Mouse (Mus musculus): ENCODE measurements around the gene Haao. TPM values are rescaled to one million over a fixed set of nuclear protein-coding genes. Genes with fewer than 3 reads are reported as not detected.

Gene Haao
- polyA plus RNA-seq, 1 experiment from 2014 or later = 0.68 TPM

DNA sequence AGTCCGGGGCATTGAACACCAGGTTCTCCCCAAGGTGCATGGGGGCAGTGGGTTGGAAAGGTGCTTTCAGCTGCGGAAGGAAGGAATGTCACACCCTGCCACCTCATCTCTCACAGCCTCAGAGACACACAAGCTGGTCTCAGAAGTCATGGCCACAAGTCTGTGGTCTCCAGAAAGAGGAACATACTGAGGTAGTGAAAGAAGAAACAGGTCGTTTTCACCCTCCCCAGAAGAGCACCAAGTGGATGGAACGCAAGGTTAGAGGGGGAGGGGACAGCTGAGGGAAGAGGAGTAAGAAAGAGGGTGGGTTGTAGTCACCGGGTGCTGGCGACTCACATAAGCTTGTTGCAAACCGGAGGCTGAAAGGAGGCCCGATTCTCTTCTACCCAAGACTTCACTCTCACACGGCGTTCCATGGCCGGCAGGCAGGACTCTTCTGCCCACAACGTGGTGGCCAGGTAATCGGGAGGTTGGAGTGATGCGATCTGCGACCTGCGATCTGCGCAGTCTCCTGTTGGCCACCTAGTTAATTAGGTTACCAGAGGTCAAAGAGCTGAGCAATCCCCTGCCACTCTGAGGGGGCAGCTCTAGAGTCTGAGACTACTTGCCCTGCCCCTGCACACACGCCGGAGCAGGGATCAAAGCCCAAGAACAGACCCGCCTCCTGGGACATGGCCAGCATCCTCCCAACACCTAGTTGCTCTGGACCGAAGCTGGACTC lies 1.3 kb downstream of the Haao start:
- H3K27ac ChIP-seq = no peak overlapping the region
- peaks cover 11% of the 10 kb centered on the region for H3K27me3 ChIP-seq (ENCODE audit: insufficient read depth, poor library complexity, severe bottlenecking)
- no peaks in the 10 kb centered on the region for H3K9me3 ChIP-seq
- peaks cover 20% of the 10 kb centered on the region for H3K4me1 ChIP-seq
- no peaks in the 10 kb centered on the region for H3K36me3 ChIP-seq
- WGBS = 71% methylated on average over 21 of the region's 21 CpGs
- DNase-seq (ENCODE audit: low spot score) = no peak
- H3K4me3 ChIP-seq = no peak overlapping the region

DNA sequence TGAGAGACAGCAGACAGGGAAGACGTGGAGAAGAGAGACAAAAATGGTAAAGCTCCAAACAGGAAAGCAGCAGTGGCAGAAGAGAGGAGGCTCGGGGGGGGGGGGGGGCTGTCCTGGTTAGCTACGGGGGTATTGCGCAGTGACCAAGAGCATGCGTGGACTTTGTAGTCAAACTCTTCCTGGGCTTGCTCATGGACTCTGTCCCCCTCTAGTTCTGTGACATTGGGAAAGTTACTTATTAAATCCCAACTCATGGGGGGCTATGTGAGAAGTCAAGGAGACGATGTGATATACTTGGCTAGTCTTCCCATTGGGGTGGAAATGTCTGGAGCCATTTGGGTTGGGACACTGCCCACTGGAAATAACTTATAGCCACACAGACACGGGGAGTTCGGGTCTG lies 2.2 kb downstream of the Haao start:
- WGBS = 80% methylated on average over 8 of the region's 8 CpGs
- Histone ChIP-seq H3K27ac (no peak overlapping the region), H3K4me3 (no peak overlapping the region), H3K27me3 (ENCODE audit: insufficient read depth, poor library complexity, severe bottlenecking) (peaks cover 11% of the 10 kb centered on the region), H3K4me1 (peaks cover 19% of the 10 kb centered on the region), H3K36me3 (no peaks in the 10 kb centered on the region), H3K9me3 (no peaks in the 10 kb centered on the region)
- DNase-seq (ENCODE audit: low spot score) = no peak

DNA sequence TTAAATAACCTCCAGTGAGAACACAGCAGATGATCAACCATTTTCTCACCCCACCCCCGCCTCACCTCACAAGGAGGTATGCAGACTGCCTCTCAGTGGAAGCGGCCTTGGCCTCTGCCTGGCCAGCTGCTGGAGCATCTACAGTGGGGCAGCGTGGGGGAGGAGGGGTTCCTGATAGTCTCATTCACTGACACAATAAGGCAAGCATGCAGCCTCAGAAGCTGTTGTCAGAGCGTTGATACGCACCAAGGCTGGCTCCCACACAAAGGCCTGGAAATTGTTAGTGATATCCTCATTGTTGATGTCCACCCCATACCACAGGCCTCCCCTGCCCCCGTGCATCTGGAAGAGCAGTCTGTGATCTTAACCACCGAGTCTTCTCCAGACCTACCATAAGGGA lies 4.0 kb downstream of the Haao start:
- Histone ChIP-seq H3K36me3 (no peaks in the 10 kb centered on the region), H3K4me3 (no peak overlapping the region), H3K9me3 (no peaks in the 10 kb centered on the region), H3K27ac (no peak overlapping the region; the same call in 1 of the 2 replicates), H3K4me1 (peaks cover 12% of the 10 kb centered on the region), H3K27me3 (ENCODE audit: insufficient read depth, poor library complexity, severe bottlenecking) (peaks cover 16% of the 10 kb centered on the region)
- 33% methylated on average over 7 of the region's 7 CpGs for WGBS
- DNase-seq (ENCODE audit: low spot score) = peak; percentile 91

DNA sequence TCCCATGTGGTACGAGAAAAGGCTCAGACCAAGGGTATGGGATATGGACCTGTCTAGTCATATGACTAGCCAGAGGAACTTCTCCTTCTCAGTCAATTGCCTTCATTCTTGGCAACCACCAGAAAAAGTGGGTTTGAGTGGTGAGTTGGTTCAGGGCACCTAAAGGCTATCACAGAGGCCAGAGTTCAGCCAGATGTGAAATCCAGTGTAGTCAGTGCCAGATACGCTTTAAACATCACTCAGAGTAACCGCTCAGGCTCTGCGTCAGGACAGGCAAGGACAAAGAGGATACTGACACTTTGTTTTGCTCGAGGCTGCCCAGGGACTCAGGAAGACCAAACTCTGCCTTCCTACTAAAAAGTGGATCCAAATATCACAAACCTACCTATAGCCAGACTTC lies 6.8 kb downstream of the Haao start:
- Histone ChIP-seq H3K36me3 (no peaks in the 10 kb centered on the region), H3K4me3 (no peak overlapping the region), H3K4me1 (peaks cover 12% of the 10 kb centered on the region), H3K9me3 (no peaks in the 10 kb centered on the region), H3K27me3 (ENCODE audit: insufficient read depth, poor library complexity, severe bottlenecking) (peaks cover 20% of the 10 kb centered on the region; the same call in 1 of the 2 replicates), H3K27ac (no peak overlapping the region)
- DNase-seq (ENCODE audit: low spot score) = no peak
- 75% methylated on average over 5 of the region's 5 CpGs for WGBS

DNA sequence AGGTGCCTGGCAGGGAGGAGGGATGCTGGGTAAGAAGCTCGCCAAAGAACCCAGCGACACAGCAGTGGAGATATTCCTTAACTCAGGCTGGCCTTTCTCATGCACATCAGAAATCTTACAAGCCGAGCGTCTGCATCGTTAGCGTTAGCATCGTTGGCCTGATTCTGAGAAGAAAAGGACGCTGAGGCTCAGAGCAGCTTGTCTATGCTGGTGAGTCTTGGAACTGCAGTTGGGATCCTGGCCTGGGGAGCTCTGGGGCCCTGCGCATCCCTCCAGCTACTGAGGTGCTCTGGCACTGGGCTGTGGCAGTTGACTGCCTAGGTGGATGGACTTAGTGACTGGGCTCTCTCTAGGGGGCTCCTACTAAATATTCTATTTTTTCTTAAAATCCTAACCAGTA lies 8.6 kb downstream of the Haao start:
- 70% methylated on average over 9 of the region's 9 CpGs for WGBS
- Histone ChIP-seq H3K4me3 (no peak overlapping the region), H3K36me3 (no peaks in the 10 kb centered on the region), H3K9me3 (no peaks in the 10 kb centered on the region), H3K27me3 (ENCODE audit: insufficient read depth, poor library complexity, severe bottlenecking) (peaks cover 20% of the 10 kb centered on the region; the same call in 1 of the 2 replicates), H3K4me1 (peaks cover 22% of the 10 kb centered on the region), H3K27ac (no peak overlapping the region)
- DNase-seq (ENCODE audit: low spot score) = no peak

DNA sequence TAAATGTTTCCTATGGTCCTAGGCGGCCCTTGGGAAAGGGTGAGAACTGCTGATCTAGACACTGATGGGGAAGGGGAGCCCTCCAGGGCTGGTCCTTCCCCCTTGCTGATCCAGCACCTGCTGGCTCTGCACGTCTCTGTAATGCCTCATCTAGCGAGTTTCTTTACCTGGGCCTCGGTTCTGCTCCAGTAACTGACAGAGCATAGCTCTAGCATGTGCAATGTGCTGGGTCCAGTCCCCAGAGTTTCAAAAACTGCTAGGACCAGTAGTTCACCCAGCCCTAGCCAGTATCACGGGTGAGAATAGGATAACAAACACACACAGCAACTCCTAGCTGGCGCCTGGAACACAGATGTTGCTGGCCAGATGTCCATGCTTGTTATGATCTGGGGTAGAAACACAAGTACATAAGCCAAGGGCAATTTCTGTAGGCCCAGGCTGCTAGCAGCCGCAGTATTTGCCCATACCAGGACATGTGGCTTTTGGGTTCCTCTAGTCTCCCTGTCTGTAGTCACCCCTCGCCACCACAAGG lies 10.0 kb downstream of the Haao start:
- H3K27ac ChIP-seq = no peak overlapping the region
- no peak for DNase-seq (ENCODE audit: low spot score)
- peaks cover 16% of the 10 kb centered on the region; the same call in 1 of the 2 replicates for H3K27me3 ChIP-seq (ENCODE audit: insufficient read depth, poor library complexity, severe bottlenecking)
- no peaks in the 10 kb centered on the region for H3K9me3 ChIP-seq
- H3K4me3 ChIP-seq = no peak overlapping the region
- peaks cover 9% of the 10 kb centered on the region; the same call in 1 of the 2 replicates for H3K4me1 ChIP-seq
- WGBS = 70% methylated on average over 8 of the region's 8 CpGs
- no peaks in the 10 kb centered on the region for H3K36me3 ChIP-seq

DNA sequence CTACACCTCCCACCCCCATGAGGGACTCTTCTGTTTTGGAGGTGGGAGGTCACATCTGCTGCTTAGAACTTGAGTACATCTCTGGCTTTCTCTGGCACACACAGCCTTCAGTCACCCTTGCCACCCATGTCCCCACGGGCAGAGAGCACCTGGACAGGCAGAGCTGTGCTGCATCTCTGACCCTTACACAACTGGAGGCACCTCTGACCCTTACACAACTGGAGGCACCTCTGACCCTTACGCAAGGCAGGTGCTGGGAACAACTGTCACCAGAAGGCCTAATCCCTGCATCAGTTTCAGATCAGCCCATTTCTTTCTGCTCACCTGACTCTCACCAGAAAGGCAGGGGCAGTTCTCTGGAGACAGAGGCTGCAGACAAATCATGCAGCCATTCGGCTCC lies 11.7 kb downstream of the Haao start:
- Histone ChIP-seq H3K4me1 (peaks cover 9% of the 10 kb centered on the region; the same call in 1 of the 2 replicates), H3K9me3 (no peaks in the 10 kb centered on the region), H3K27me3 (ENCODE audit: insufficient read depth, poor library complexity, severe bottlenecking) (peaks cover 16% of the 10 kb centered on the region; the same call in 1 of the 2 replicates), H3K4me3 (no peak overlapping the region), H3K27ac (no peak overlapping the region), H3K36me3 (no peaks in the 10 kb centered on the region)
- WGBS = 78% methylated on average over 3 of the region's 3 CpGs
- DNase-seq (ENCODE audit: low spot score) = no peak

DNA sequence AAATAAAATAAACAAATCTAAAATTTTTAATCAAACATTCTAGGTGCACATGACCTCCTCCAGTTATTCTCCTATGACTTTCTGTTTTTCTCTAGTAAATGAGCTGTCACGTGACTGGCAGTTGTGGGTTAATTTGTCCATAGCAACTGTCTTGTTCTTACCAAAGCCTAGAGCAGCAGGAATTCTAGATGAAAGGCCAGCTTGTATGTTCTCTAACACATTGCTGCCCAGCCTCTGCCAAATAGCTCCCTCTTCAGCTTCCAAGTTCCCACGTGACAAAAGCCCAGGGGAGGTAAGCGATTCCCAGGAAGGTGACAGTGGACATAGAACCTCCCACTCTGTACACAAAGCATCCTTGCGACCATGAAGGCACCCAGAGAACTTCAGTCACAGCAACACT lies 13.6 kb downstream of the Haao start:
- no peak overlapping the region for H3K4me3 ChIP-seq
- H3K27me3 ChIP-seq (ENCODE audit: insufficient read depth, poor library complexity, severe bottlenecking) = peaks cover 15% of the 10 kb centered on the region; the same call in 1 of the 2 replicates
- no peaks in the 10 kb centered on the region for H3K36me3 ChIP-seq
- H3K27ac ChIP-seq = no peak overlapping the region
- no peak for DNase-seq (ENCODE audit: low spot score)
- 53% methylated on average over 4 of the region's 4 CpGs for WGBS
- no peaks in the 10 kb centered on the region for H3K9me3 ChIP-seq
- peaks cover 21% of the 10 kb centered on the region for H3K4me1 ChIP-seq

DNA sequence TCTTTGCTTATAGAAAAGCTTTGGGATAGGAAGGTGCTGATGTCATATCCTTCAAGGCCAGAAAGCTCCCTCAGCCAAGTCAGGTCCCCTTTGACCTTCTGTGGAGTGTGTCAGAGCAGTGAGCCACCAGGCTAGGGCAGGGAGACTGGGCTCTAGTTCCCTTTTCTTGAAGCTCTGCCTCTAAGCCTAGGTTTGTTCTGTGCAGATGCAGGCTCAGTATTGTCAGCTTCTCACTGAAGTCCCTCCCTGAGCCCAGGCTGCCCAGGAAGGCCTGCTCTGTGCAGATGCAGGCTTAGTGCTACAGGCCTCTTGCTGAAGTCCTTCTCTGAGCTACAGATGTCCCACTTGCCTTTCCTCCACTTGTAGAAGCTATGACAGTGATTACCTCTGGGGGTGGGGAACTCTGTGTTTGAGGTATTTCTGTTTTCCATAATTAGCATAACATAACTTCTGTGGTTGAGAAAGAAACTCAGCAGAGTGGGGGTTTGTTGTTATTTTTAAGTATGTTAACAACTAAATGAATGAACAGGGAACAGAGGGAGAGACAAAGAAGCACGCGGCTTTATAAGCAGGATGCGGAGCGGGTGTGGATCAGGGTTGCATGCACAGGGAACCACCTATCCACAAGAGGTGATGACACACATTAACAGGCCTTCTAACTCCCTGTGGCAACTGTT lies 17.0 kb downstream of the Haao start:
- Histone ChIP-seq H3K36me3 (no peaks in the 10 kb centered on the region), H3K27me3 (ENCODE audit: insufficient read depth, poor library complexity, severe bottlenecking) (no peaks in the 10 kb centered on the region; the same call in 1 of the 2 replicates), H3K4me1 (peaks cover 37% of the 10 kb centered on the region), H3K27ac (0 out of 2 replicates have a peak overlapping the region, but pooled peaks have one; percentile 3), H3K4me3 (no peak overlapping the region), H3K9me3 (no peaks in the 10 kb centered on the region)
- 85% methylated on average over 4 of the region's 4 CpGs for WGBS
- DNase-seq (ENCODE audit: low spot score) = no peak

DNA sequence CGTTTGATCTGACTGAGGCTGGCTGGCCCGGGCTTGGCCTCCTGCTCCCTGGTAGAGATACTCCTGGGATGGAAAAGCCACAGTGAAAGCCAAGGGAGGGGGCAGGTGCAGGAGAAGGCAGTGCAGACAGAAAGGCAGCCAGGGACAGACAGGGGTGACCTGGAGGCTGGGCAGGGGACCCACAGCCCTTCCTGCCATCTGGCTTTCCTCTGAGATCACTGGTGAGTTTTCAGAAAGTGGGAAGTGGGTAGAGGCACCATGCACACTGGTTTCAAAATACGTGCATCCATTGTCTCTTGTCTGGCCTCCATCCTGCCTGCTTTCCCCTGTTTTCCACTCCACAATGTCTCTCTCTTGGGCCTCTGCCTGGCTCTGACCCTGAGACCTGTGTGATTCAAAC lies 18.4 kb downstream of the Haao start:
- H3K4me3 ChIP-seq = no peak overlapping the region
- no peaks in the 10 kb centered on the region for H3K27me3 ChIP-seq (ENCODE audit: insufficient read depth, poor library complexity, severe bottlenecking)
- H3K36me3 ChIP-seq = no peaks in the 10 kb centered on the region
- DNase-seq (ENCODE audit: low spot score) = no peak
- WGBS = 62% methylated on average over 3 of the region's 3 CpGs
- no peaks in the 10 kb centered on the region for H3K9me3 ChIP-seq
- peaks cover 30% of the 10 kb centered on the region for H3K4me1 ChIP-seq
- H3K27ac ChIP-seq = no peak overlapping the region

DNA sequence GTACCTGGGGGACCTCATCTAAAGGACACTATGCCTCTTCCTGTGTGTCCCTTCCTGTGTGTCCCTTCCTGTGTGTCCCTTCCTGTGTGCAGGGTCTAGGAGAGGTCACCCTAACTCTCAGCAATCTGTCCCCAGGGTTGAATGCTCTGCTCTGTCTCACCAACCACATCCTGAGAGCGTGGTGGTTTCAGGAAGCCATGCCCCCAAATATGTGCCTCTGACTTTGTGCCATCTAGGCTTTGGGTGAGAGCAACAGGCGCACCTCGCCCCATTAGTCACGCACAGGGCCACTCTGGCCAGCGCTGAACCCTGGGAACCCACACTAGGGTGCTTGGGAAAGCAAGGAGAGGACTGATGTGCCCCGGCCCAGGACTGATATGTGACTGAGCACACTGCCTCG lies 23.9 kb downstream of the Haao start:
- H3K9me3 ChIP-seq = no peaks in the 10 kb centered on the region
- H3K27ac ChIP-seq = 0 out of 2 replicates have a peak overlapping the region, but pooled peaks have one; percentile 9
- WGBS = 84% methylated on average over 7 of the region's 7 CpGs
- peaks cover 2% of the 10 kb centered on the region; the same call in 1 of the 2 replicates for H3K36me3 ChIP-seq
- no peak for DNase-seq (ENCODE audit: low spot score)
- H3K4me1 ChIP-seq = peaks cover 41% of the 10 kb centered on the region
- no peaks in the 10 kb centered on the region for H3K27me3 ChIP-seq (ENCODE audit: insufficient read depth, poor library complexity, severe bottlenecking)
- no peak overlapping the region for H3K4me3 ChIP-seq

DNA sequence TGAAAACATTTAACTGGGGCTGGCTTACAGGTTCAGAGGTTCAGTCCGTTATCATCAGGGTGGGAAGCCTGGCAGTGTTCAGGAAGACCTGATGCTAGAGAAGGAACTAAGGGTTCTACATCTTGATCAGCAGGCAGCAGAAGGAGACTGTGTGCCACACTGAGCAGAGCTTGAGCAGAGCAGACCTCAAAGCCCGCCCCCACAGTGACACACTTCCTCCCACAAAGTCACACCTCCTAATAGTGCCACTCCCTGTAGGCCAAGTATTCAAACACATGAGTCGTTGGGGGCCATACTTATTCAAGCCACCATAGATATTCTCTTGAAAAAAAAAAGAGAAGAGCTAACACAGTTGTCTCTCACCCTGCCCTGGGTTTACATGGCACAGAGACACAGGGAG lies 25.9 kb downstream of the Haao start:
- Histone ChIP-seq H3K4me3 (no peak overlapping the region), H3K9me3 (no peaks in the 10 kb centered on the region), H3K4me1 (peaks cover 32% of the 10 kb centered on the region), H3K27ac (no peak overlapping the region), H3K36me3 (peaks cover 2% of the 10 kb centered on the region; the same call in 1 of the 2 replicates), H3K27me3 (ENCODE audit: insufficient read depth, poor library complexity, severe bottlenecking) (no peaks in the 10 kb centered on the region)
- no peak for DNase-seq (ENCODE audit: low spot score)
- WGBS = 91% methylated on average over 3 of the region's 3 CpGs

DNA sequence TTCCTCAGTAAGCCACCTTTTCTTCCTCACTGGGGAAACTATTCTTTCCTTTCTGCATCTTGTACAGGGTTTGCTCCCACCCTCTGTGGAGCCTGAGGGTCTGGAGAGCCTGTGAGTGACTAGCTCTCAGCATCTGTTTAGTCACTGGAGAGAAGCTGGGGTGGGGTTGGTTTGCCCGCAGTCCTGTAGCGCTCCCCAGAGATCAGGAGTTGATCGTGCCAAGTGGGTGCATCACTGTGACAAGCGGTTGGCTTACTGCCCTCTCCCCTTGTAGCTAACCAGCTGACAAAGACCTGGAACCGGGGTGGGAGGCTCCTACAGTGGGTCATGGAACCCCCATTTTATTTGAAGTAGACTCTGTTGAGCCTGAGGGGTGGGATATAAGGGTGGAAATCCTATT lies 27.1 kb downstream of the Haao start:
- H3K4me1 ChIP-seq = peaks cover 32% of the 10 kb centered on the region
- H3K36me3 ChIP-seq = peaks cover 2% of the 10 kb centered on the region; the same call in 1 of the 2 replicates
- H3K4me3 ChIP-seq = no peak overlapping the region
- no peak for DNase-seq (ENCODE audit: low spot score)
- H3K27ac ChIP-seq = no peak overlapping the region
- WGBS = 87% methylated on average over 5 of the region's 5 CpGs
- no peaks in the 10 kb centered on the region for H3K27me3 ChIP-seq (ENCODE audit: insufficient read depth, poor library complexity, severe bottlenecking)
- H3K9me3 ChIP-seq = no peaks in the 10 kb centered on the region

Data from heart, embryonic 10.5 days (tissue).